Mouse (Mus musculus): ENCODE results near the gene Wdr75. TPM values are rescaled to one million over a fixed set of nuclear protein-coding genes. Genes with fewer than 3 reads are reported as not detected.

The Wdr75 gene
- polyA plus RNA-seq, 1 experiment from 2014 or later = 75.9 TPM

DNA sequence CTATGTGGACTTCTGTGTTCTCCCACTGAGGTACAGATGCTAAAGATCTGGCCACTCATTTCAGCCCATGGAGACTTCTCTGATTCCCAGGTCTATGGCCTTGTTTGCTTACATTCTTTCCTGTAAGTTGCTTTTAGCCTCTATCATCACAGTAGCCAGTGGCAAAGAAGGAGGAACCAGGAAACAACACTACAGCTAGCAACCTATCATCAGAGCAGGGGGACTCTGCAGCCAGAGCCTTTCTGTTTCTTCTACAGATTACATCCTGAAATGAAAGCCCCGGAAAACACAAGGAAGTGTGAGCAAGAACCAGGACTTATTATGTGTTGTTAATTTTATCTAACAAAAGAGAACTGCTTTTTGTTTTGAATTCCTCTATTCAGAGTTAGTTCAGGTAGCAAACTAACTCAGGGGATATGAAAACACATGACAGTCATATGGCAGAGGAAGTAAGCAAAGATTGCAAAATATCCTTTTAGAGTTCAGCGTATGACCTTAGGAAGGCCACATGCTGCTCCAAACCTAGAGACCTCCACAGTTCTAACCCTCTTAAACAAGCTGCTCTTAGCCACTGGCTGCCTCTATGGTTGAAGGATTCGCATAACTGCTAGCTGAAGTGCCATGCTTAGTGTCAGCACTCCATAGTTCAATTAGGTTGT is 73.6 kb downstream of the Wdr75 start:
- no peak overlapping the region for H3K4me3 ChIP-seq (ENCODE audit: low read depth, low read length)
- WGBS = 77% methylated on average over 3 of the region's 3 CpGs
- peaks cover 25% of the 10 kb centered on the region for H3K4me1 ChIP-seq (ENCODE audit: control insufficient read depth, insufficient read depth, low read length)
- H3K27ac ChIP-seq (replicated peaks; ENCODE audit: low read depth, low read length) = no peak overlapping the region
- no peak for DNase-seq (ENCODE audit: low spot score)
- H3K4me2 ChIP-seq (ENCODE audit: low read depth, low read length) = no peak overlapping the region
- H3K9ac ChIP-seq (ENCODE audit: low read depth, low read length) = no peak overlapping the region
- H3K36me3 ChIP-seq (ENCODE audit: control insufficient read depth, insufficient read depth, low read length) = no peaks in the 10 kb centered on the region
- H3K9me3 ChIP-seq (ENCODE audit: control insufficient read depth, low read length) = no peaks in the 10 kb centered on the region
- no peak for ATAC-seq (ENCODE audit: low read depth)
- no peaks in the 10 kb centered on the region for H3K27me3 ChIP-seq (replicated peaks; ENCODE audit: control insufficient read depth, insufficient read depth, low read length)

Other genes with a start within 250 kb of the Wdr75 start
- not detected in 2 replicates for gene Gm5269, start 95.1 kb downstream of the Wdr75 start, polyA plus RNA-seq (2014; fragmentation: Nextera tagmentation; extraction: Ambion mirVana)
- 37.0 and 38.1 TPM in 2 replicates for gene Slc40a1, start 131.4 kb downstream of the Wdr75 start, polyA plus RNA-seq (2014; fragmentation: Nextera tagmentation; extraction: Ambion mirVana)